Mouse (Mus musculus) neural tube, embryonic 14.5 days (tissue): ENCODE measurements around the gene Fam114a2. TPM values are rescaled to one million over a fixed set of nuclear protein-coding genes. Genes with fewer than 3 reads are reported as not detected.
A peak's percentile ranks its signal among the peaks of the same experiment; 100 is the strongest.

Experiments
- ATAC-seq: fragments of 200-750 bp; cut with Nextera tagmentation; 2 replicates; pipeline ENCODE4 v1.8.0; 2017; ENCODE audit warnings: low read depth, mild to moderate bottlenecking, moderate TSS enrichment, moderate library complexity
- H3K27ac ChIP-seq: fragments of 300-500 bp; sonication (generic); 2 replicates; pipeline ENCODE4 v1.5.1; 2014; ENCODE audit warnings: low read depth, mild to moderate bottlenecking, control low read depth, low read length, moderate library complexity, mixed read lengths
- H3K27me3 ChIP-seq: fragments of 300-500 bp; sonication (generic); 2 replicates; pipeline ENCODE4 v1.6.1; 2014; ENCODE audit warnings: low read length; ENCODE audit not compliant: control insufficient read depth, insufficient read depth
- H3K36me3 ChIP-seq: fragments of 300-500 bp; sonication (generic); 2 replicates; pipeline ENCODE4 v1.6.1; 2014; ENCODE audit warnings: low read length, mixed read lengths; ENCODE audit not compliant: control insufficient read depth, insufficient read depth
- H3K4me1 ChIP-seq: fragments of 300-500 bp; sonication (generic); 2 replicates; pipeline ENCODE4 v1.6.1; 2014; ENCODE audit warnings: low read length; ENCODE audit not compliant: control insufficient read depth, insufficient read depth
- H3K4me2 ChIP-seq: fragments of 300-500 bp; sonication (generic); 2 replicates; pipeline ENCODE4 v1.6.1; 2014; ENCODE audit warnings: mild to moderate bottlenecking, low read depth, low read length, control low read depth
- H3K4me3 ChIP-seq: fragments of 300-500 bp; sonication (generic); 2 replicates; pipeline ENCODE4 v1.5.1; 2014; ENCODE audit warnings: low read depth, low read length, control low read depth, mixed read lengths
- H3K9ac ChIP-seq: fragments of 300-500 bp; sonication (generic); replicated peaks from 2 replicates; pipeline ENCODE4 v1.6.1; 2014; ENCODE audit warnings: low read depth, mild to moderate bottlenecking, control low read depth, low read length, mixed read lengths
- H3K9me3 ChIP-seq: fragments of 300-500 bp; sonication (generic); 2 replicates; pipeline ENCODE4 v1.6.1; 2016; ENCODE audit warnings: low read length; ENCODE audit not compliant: control insufficient read depth
- WGBS: fragments of 180-500 bp; shearing (Covaris S2); extraction: QIAGEN DNeasy Blood & Tissue Kit; methylation state at CpG from one replicate; pipeline ENCODE4 v1.1.7; 2014; 5-methylcytosine and 5-hydroxymethylcytosine counted together
- polyA plus RNA-seq: library from polyadenylated mRNA; unstranded; fragments of >200 nt; fragmentation: Nextera tagmentation; extraction: Ambion mirVana; gene quantifications from 2 replicates; pipeline ENCODE4 v1.2.1, GENCODE M21; 2014

Fam114a2 gene
- polyA plus RNA-seq, 1 experiment from 2014 or later: 51.3 TPM

DNA sequence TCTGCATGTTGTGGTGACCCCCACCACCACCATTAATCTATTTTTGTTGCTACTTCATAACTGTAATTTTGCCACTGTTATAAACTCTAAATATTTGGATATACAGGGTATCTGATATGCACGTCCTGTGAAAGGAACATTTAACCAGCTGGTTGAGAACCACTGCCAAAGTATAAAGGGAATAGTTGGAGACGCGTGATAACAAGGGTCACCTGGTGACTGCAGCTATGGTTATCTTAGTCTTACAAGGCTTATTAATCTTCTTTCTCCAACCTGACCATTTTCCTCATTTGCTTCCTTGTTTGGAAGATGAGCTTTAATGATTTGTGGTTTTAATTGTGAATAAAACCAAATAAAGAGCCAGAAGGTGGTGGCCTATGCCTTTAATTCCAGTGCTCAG lies 5.0 kb upstream of the Fam114a2 start:
- Histone ChIP-seq H3K9me3 (no peaks in the 10 kb centered on the region), H3K4me1 (peaks cover 3% of the 10 kb centered on the region; the same call in 1 of the 2 replicates), H3K27me3 (no peaks in the 10 kb centered on the region), H3K36me3 (no peaks in the 10 kb centered on the region), H3K4me2 (no peak overlapping the region), H3K9ac (no peak overlapping the region), H3K4me3 (no peak overlapping the region), H3K27ac (no peak overlapping the region)
- ATAC-seq: no peak
- WGBS: 98% methylated on average over 3 of the region's 3 CpGs

DNA sequence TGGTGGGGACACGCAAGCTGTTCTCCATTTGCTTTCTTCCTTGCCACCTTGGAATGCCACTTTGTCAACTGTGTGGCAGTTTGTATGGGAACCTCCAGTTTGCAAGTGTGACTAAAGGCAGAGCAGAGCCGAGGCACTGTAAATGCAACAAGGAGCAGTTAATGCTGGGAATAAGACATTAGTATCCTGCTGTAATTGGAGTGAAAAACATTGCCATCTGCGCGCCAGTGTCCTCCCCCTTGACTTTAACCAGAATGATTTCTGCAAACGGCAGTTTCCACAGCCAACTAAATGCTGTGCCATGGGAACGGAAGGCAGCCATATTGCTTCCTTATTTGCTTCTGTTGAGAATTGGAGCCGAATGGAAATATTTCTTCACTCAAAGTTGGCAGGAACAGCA lies 3.6 kb upstream of the Fam114a2 start:
- 74% methylated on average over 7 of the region's 7 CpGs for WGBS
- Histone ChIP-seq H3K9me3 (no peaks in the 10 kb centered on the region), H3K4me2 (no peak overlapping the region), H3K36me3 (no peaks in the 10 kb centered on the region), H3K4me1 (peaks cover 11% of the 10 kb centered on the region), H3K9ac (no peak overlapping the region), H3K27me3 (no peaks in the 10 kb centered on the region), H3K4me3 (no peak overlapping the region), H3K27ac (no peak overlapping the region)
- ATAC-seq: no peak

DNA sequence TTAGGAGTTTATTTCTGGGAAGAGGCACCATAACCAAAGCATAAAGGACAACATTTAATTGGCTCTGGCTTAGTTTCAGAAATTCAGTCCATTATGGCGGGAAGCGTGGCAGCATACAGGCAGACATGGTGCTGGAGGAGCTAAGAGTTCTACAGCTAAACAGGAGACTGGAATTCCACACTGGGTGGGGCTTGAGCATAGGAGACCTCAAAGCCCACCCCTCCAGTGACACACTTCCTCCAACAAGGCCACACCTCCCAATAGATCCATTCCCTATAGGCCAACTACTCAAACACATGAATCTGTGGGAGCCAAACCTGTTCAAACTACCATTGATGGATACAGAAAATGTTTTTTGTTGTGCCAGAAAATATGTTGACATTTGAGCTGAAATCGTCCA lies 2.8 kb upstream of the Fam114a2 start:
- Histone ChIP-seq H3K9ac (no peak overlapping the region), H3K27ac (no peak overlapping the region), H3K4me2 (no peak overlapping the region), H3K27me3 (no peaks in the 10 kb centered on the region), H3K4me1 (peaks cover 17% of the 10 kb centered on the region), H3K9me3 (no peaks in the 10 kb centered on the region), H3K4me3 (no peak overlapping the region), H3K36me3 (no peaks in the 10 kb centered on the region)
- WGBS: 94% methylated on average over 3 of the region's 3 CpGs
- no peak for ATAC-seq

DNA sequence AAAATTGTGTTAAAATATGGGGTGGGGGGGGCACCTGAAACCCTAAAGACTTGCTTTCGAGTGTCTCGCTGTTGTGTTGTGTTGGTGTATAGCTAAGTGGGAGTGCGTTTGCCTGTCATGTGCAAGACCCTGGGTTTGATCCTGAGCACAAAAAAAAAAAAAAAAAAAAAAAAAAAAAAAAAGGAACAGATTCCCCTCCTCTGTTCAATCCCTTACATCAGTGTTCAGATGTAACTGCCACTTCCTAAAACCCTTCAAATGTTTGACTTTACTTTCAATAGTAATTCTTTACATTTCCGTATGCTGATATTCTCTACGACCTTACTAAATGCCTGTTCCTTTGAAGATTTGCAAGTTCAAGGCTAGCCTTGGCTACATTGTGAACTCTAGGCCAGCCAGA lies 887 bp upstream of the Fam114a2 start:
- Histone ChIP-seq H3K36me3 (no peaks in the 10 kb centered on the region), H3K4me1 (peaks cover 17% of the 10 kb centered on the region), H3K4me3 (peak overlapping the region; percentile 88), H3K9me3 (no peaks in the 10 kb centered on the region), H3K27me3 (no peaks in the 10 kb centered on the region), H3K9ac (peak overlapping the region; percentile 83), H3K27ac (no peak overlapping the region), H3K4me2 (peak overlapping the region; percentile 60)
- no peak for ATAC-seq
- 78% methylated on average over 5 of the region's 5 CpGs for WGBS

DNA sequence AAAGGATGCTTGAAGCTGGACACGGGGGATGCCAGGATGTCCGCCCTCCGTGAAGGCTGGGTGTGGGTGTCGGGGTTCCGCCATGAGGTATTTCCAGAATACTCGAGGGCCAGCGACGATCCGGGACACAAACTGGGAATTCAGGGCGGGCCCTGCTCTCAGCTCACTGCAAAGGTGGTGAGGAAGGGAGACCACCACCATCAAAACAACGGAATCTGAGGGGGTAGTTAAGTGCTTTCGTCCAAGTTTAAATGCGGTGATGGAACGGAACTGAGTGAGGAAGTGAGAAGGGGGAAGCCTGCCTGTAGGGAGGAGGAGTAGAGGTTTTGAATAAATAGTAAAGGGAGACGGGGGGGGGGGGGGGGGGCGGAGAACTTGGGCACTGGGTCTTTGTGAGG lies 333 bp upstream of the Fam114a2 start:
- no peak; the same call in 1 of the 2 replicates for ATAC-seq
- H3K4me1 ChIP-seq: peaks cover 17% of the 10 kb centered on the region
- peak overlapping the region; percentile 83 for H3K9ac ChIP-seq
- no peaks in the 10 kb centered on the region for H3K27me3 ChIP-seq
- H3K4me3 ChIP-seq: peak overlapping the region; percentile 88
- peak overlapping the region; percentile 81 for H3K27ac ChIP-seq
- no peaks in the 10 kb centered on the region for H3K36me3 ChIP-seq
- H3K4me2 ChIP-seq: peak overlapping the region; percentile 60
- under 1% methylated on average over 16 of the region's 16 CpGs for WGBS
- no peaks in the 10 kb centered on the region for H3K9me3 ChIP-seq

DNA sequence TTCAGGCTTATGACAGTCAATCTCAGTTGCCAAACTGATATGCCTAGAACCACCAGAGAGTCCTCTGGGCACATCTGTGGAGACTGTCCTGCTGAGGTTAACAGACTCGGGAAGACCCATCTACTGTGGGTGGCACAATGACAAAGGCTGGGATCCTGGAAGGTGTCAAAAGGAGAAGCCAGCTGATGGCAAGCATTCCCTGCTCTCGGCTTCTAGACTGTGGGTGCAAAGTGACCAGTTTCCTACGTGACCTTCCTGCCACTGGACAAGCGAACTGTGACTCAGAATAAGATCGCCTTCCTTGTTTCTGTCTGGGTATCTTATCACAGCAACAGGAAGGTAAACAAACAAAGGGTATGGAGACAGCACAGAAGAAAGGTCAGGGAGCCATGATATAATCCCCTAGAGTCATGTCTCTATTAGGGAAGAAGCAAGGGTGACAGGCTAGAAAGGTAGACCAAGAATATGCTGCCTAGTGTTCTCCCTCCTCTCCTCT lies 1.4 kb downstream of the Fam114a2 start:
- no peak overlapping the region; the same call in 1 of the 2 replicates for H3K4me3 ChIP-seq
- WGBS: 84% methylated on average over 5 of the region's 5 CpGs
- H3K27ac ChIP-seq: no peak overlapping the region
- H3K4me1 ChIP-seq: peaks cover 17% of the 10 kb centered on the region
- H3K9ac ChIP-seq: no peak overlapping the region
- ATAC-seq: no peak
- no peaks in the 10 kb centered on the region for H3K9me3 ChIP-seq
- no peaks in the 10 kb centered on the region for H3K27me3 ChIP-seq
- H3K4me2 ChIP-seq: peak overlapping the region; percentile 63; the same call in 1 of the 2 replicates
- peaks cover 11% of the 10 kb centered on the region for H3K36me3 ChIP-seq

DNA sequence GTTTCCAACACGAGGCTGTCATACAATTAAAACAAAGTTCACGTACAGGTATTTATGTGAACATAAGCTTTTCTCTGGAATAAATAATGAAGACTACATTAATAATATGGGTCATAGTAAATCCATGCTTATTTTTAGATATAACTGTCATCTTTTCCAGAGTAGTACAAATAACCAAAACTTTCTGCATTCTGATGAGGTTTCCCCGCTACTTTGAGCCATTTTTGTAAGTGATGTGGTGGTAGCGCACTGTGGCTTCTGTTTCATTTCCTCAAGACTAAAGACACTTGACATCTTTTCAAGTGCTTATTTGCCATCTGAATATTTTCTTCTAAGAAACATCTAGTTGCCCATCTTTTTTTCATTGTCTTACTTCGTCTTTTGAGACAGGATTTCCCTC lies 3.2 kb downstream of the Fam114a2 start:
- H3K27me3 ChIP-seq: no peaks in the 10 kb centered on the region
- H3K9ac ChIP-seq: no peak overlapping the region
- no peak overlapping the region for H3K4me3 ChIP-seq
- no peak overlapping the region for H3K4me2 ChIP-seq
- no peak for ATAC-seq
- H3K27ac ChIP-seq: no peak overlapping the region
- H3K9me3 ChIP-seq: no peaks in the 10 kb centered on the region
- WGBS: 94% methylated on average over 5 of the region's 5 CpGs
- peaks cover 17% of the 10 kb centered on the region for H3K4me1 ChIP-seq
- H3K36me3 ChIP-seq: peaks cover 22% of the 10 kb centered on the region

DNA sequence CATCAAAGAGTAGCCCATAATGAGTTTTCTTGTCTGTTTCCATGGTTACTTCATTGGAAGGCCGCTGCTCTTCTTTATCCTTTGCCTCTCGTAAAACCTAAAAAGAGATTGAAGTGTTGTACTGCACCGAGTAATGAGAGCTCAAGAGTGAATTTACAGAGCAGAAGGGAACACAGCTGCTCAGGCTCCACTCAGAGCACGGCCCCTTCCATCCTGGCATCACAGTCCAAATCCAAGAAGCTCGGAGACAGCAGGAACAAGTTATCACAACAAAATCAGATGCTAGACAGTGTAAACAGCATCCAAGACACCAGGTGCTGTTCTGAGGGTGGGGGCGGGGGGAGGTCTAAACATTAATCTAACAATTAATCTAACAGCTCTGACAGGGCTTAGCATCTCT lies 11.5 kb downstream of the Fam114a2 start:
- H3K9ac ChIP-seq: no peak overlapping the region
- WGBS: 22% methylated on average over 6 of the region's 6 CpGs
- H3K9me3 ChIP-seq: no peaks in the 10 kb centered on the region
- H3K27ac ChIP-seq: no peak overlapping the region
- H3K4me1 ChIP-seq: no peaks in the 10 kb centered on the region
- no peak overlapping the region for H3K4me3 ChIP-seq
- H3K27me3 ChIP-seq: no peaks in the 10 kb centered on the region
- peaks cover 56% of the 10 kb centered on the region for H3K36me3 ChIP-seq
- no peak overlapping the region for H3K4me2 ChIP-seq
- no peak for ATAC-seq

DNA sequence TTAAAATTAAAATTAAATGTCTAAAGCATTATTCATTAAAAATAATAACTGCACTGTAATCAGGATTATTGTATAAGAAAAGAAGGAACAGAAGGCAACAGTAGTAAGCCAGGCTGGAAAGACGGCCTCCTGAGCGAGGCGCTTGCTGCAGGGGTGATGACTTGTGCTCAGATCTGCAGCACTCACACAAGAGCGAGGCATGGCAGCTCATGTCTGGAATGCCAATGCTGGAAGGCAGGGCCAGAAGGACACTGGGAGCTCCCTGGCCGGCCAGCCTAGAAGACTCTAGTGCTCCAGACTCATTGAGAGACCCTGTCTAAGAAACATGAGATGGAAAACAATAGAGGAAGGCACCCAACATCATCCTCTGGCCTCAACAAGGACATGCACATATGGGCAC lies 15.3 kb downstream of the Fam114a2 start:
- H3K4me1 ChIP-seq: no peaks in the 10 kb centered on the region
- H3K9me3 ChIP-seq: no peaks in the 10 kb centered on the region
- H3K4me2 ChIP-seq: no peak overlapping the region
- 88% methylated on average over 5 of the region's 5 CpGs for WGBS
- no peak overlapping the region for H3K4me3 ChIP-seq
- no peak overlapping the region for H3K27ac ChIP-seq
- no peak for ATAC-seq
- no peak overlapping the region for H3K9ac ChIP-seq
- H3K27me3 ChIP-seq: no peaks in the 10 kb centered on the region
- peaks cover 39% of the 10 kb centered on the region for H3K36me3 ChIP-seq
